Mouse (Mus musculus) inflammation-experienced regulatory T-cells, adult 6 months (primary cell): Measurements from ENCODE around the gene Asic2. TPM values are rescaled to one million over a fixed set of nuclear protein-coding genes. Genes with fewer than 3 reads are reported as not detected.

Source experiments
- ATAC-seq: one replicate; pipeline ENCODE4 v1.8.0; 2017
- polyA plus RNA-seq, 3 experiments: library from polyadenylated mRNA; unstranded; fragments of 100-300 nt; shearing (Covaris generic); gene quantifications; one replicate each; pipeline ENCODE4 v1.2.1; 2017

Asic2 gene
- polyA plus RNA-seq, 3 experiments from 2014 or later = not detected

- ATAC-seq = no peak
Observed at GRCm38 (mm10) chr11:81508385-81509233, 459.6 kb downstream of the Asic2 start.

DNA sequence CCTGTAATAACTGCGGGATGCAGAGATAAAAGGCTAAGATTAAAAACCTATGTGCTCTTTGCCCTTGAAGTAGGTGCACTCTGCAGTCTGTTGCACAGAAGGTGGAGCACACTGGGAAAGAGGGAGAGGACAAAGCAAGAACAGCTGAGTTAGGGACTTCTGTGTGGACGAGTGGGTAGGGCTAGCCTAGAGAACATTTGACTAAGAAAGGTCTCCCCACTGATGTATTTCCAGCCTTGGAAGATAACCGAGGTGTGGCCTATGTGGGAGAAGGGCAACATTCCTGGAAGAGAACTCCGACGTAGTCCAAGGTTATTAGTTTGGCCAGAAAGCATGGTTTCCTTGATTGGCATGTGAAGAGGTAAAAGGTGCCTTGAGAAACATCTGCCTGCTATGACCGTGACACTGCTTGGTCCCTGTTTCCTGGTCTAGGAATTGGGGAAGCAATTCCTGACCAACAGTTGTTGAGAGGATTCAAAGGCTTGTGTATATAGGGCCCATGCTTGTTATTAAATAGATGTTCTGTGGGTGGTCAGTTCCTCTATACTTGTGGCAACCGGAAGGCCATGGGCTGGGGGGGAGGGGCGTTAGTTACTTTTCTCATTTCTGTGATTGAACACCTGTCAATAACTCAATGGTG, 463.3 kb downstream of the Asic2 start:
- no peak for ATAC-seq

GRCm38 (mm10) chr11:81501473-81502246, 466.6 kb downstream of the Asic2 start:
- ATAC-seq = no peak

- no peak for ATAC-seq
Observed at GRCm38 (mm10) chr11:81498990-81499389, 469.3 kb downstream of the Asic2 start.

- ATAC-seq = no peak
Observed at GRCm38 (mm10) chr11:81497652-81498391, 470.4 kb downstream of the Asic2 start.

DNA sequence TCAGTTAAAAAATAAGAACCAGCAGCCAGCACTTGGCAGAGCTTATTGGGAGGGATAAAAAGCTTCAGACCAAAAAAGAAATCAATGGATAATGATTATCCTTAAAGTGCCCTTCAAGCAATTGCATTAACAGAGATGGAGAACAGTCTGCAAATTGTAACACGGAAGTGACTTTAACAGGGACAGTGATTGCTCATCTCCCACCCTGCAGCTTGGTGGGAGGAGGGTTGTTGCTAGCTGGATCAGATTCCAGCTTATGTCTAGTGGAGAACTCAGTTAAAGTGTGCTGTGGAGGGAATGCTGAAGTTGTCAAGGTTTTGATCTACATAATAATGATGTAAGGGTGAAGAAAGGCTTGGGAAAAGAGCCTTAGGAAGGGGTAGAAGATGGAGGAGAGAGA, 471.8 kb downstream of the Asic2 start:
- ATAC-seq = no peak

- ATAC-seq = no peak
Observed at GRCm38 (mm10) chr11:81492351-81492750, 475.9 kb downstream of the Asic2 start.

GRCm38 (mm10) chr11:81489144-81489735, 479.0 kb downstream of the Asic2 start:
- ATAC-seq = no peak

- ATAC-seq = no peak
Observed at GRCm38 (mm10) chr11:81488681-81489080, 479.6 kb downstream of the Asic2 start.

DNA sequence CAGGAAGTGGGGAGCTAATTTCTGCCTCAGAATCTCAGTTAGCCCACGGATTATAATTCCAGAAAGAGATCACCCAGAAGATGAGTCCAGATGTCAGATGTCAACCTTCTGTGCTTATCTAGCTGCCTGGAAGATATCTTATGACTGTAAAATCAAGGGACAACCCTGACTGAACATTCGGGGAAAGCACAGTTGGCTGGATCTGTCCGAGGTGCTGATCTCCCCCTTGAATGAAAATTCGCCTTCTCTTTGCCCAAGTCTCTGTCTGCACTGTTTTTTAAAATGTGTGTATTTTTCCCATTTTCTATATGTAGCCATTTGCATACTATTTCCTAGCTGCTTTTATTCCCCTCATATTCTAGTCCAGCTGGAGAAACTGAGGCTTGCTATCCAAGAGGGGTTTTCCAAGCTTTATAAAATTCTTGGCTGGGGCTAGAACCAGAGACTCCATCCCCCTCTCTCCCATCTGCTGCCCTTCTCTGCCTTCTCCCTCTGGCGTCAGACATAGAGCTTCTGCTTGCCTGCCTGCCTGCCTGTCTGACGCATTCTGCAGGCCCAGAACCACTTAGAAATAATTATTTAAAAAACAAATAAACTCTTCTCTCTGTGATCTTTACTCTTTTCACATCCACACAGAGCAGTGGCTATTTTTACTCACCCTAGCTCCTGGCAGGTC, 481.9 kb downstream of the Asic2 start:
- no peak for ATAC-seq

GRCm38 (mm10) chr11:81481198-81481597, 487.1 kb downstream of the Asic2 start:
- ATAC-seq = no peak

- ATAC-seq = no peak
Observed at GRCm38 (mm10) chr11:81476231-81476630, 492.0 kb downstream of the Asic2 start.

- ATAC-seq = no peak
Observed at GRCm38 (mm10) chr11:81474121-81474520, 494.1 kb downstream of the Asic2 start.

DNA sequence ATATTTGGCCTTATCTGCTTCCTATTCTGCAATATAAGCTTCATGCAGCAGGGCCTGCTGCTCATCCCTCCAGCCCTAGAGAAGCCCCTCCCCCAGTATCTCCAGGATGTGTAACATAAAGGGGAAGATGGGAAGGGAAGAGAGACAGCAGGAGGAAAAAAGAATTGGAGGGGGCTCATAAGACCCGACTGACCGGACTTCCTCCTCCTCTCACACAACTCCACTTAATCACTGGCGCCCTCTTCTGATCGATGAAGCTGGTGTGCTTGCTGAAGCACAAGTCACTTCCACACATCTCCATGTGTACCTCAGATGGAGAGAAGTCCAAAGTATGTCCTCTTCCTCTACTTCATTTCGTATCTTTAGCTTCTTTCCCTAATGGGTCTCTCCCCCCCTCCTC, 506.1 kb downstream of the Asic2 start:
- no peak for ATAC-seq

DNA sequence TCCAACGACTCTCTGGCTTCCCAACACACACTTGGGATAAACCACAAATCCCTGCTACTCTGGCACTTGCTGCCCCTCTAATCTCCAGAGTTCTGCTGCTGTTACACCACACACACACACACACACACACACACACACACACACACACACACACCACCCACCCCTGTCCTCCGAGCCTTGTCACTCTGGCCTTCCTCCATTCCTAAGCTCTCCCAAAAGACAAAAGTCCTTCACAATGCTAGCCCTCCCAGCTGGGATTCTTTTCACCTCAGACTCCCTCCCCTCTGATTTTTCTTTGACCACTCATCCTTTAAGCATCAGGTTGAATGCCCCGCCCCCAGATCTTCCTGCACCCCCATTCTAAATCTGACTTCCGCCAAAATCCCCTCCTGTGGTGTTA, 506.5 kb downstream of the Asic2 start:
- no peak for ATAC-seq

- ATAC-seq = no peak
Observed at GRCm38 (mm10) chr11:81454921-81455320, 513.3 kb downstream of the Asic2 start.

GRCm38 (mm10) chr11:81454111-81454510, 514.1 kb downstream of the Asic2 start:
- ATAC-seq = no peak

- no peak for ATAC-seq
Observed at GRCm38 (mm10) chr11:81449271-81449705, 519.0 kb downstream of the Asic2 start.

GRCm38 (mm10) chr11:81446347-81446746, 521.9 kb downstream of the Asic2 start:
- no peak for ATAC-seq

DNA sequence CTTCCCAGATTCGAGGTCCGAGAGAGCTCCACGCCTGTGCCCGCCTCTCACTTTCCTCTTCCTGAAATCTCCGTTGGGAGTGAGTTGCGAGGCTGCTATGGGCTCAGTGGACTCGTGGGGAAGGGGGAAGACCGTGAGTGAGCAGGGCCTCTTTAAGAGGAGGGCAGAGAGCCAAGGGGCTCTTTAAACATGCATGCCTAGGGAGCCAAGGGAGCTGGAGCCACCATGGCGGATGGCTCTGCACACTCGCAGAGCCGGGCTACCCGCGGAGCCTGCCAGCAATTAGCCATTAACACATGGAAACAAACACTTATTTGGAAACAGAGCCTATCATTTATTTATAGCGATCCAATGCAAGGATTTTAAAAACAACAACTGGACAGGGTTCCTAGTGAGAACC, 541.4 kb downstream of the Asic2 start:
- ATAC-seq = no peak

DNA sequence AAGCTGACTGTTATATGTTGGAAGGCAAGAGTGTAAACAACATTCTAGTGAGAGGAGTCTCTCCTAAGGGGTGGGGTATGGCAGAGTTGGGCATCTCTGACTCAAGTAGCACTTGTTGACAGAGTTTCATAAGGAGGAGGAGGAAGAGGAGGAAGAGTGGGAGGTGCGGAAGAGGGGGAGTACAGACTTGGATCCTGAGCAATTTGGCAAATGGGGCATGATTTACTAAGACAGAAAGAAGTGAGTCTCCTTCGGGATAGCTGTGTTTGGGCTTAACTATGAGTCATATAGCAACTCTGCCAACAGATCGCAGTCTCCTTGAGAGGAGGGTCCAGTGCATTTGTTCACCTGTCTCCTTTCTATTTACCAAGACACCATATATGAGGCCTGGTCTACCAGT, 549.1 kb downstream of the Asic2 start:
- no peak for ATAC-seq

DNA sequence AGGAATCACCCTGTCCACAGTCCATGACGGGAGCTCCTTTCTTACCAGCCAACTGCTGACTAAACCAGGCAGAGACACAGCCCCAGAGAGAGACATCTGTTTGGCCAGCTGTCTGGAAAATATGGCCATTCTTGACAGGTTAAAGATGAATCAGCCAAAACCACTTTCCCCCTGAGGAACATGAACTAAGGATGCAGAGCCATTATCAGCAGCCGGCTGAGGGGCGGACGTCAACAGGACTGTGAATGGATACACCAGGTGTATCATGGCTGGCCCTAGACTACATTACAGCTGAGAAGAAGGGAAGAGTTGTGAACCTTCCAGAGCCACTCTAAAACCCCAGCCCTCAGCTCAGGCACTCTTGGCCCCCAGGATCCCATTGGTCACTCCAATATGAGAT, 550.2 kb downstream of the Asic2 start:
- no peak for ATAC-seq
